Mouse (Mus musculus) embryonic stem cell, embryonic (primary cell): ENCODE data around the gene Ly6g5c.

Source experiments
- CTCF ChIA-PET, 4 experiments: fragments of 300-600 bp in 2 of 4; fragments of 350-600 bp in 2 of 4; sonication (Branson Sonifier 250); formaldehyde crosslinking; loops; one replicate each; lab custom pipeline; 2022; ENCODE audit warnings: inconsistent platforms in 2 of 4; lab: Charles Lee
- POLR2A ChIA-PET, 4 experiments: fragments of 300-600 bp in 2 of 4; fragments of 350-600 bp in 2 of 4; sonication (Branson Sonifier 250); formaldehyde crosslinking; loops; one replicate each; lab custom pipeline; 2022; ENCODE audit warnings: antibody characterized with exemption in 4 of 4, inconsistent platforms in 1 of 4; lab: Charles Lee

The Ly6g5c gene

DNA sequence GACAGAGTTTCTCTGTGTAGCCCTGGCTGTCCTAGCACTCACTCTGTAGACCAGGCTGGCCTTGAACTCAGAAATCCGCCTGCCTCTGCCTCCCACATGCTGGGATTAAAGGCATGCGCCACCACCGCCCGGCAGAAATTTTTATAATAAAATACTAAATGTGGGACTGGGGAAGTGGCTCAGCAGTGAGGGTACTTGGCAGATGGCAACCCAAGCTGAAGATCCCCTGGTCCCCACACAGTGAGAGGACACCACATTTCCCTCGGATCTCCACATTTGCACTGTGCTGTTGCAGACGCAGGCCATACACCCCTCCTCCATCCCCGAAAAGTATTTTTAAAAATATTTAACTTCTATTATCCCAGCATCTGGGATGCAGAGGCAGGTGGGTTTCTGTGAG lies 25.4 kb downstream of the Ly6g5c start:
- CTCF ChIA-PET, result interaction anchor here in 1 of 4 experiments (0.6 kb wide), 1 partner anchor 35 kb away, joined by 3 read pairs; no protein-coding TSS in a partner anchor
- POLR2A ChIA-PET, result interaction anchor here in 2 of 4 experiments (1.5 to 5.2 kb wide), 8 partner anchors 12 to 181 kb away, joined by 5 to 56 read pairs (median 25); partner anchors contain the start of genes Csnk2b (in 2 of the 2), Ddx39b (in 2 of the 2) and Gpank1 (in 2 of the 2)

DNA sequence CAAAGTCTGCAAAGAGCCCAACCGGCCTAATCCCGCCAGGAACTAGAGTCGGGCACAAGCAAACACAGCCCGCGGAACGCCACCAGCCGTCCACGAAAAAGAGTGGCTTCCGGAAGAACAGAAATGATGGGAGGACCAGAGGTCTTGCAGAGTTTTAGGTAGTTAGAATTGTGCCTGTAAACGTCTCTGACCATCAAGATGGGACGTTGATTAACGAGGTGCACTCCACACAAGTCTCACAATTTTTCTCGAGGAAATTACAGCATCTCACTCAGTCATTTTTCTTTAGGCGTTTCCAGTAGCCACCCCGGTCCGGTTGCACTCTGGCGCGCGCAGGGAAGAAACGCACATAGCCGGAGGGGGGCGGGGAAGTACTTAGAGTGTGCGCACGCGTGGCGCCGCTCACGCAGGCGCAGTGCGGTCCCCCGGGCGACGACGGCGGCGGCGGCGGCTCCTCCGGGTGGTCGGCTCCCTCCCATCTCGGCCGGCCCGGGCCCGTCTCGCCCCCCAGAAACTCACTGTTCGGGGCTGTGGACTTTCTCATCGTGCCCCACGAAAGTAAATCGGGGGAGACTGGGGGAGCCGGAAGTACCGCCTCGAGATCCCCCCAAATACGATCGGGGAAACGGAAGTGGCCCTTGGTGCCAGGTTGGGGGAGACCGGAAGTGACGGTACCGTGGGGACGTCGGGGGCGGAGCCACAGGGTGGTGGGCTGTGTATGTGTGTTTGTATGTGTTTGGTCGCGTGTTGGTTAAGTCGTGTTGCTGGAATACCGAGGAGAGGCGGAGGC lies 26.9 kb downstream of the Ly6g5c start, which contains the start of gene Bag6:
Gene Bag6, plus strand, starts transcription at position 378 of the 790 bp plus-strand sequence.
- CTCF ChIA-PET, result no interaction called here
- POLR2A ChIA-PET, result interaction anchor here in 2 of 4 experiments (0.6 to 1.5 kb wide), 7 partner anchors 9 to 752 kb away, joined by 3 to 6 read pairs (median 5); partner anchors contain the start of genes Csnk2b (in 2 of the 2), Gpank1 (in 2 of the 2), D17H6S53E (in 1 of the 2) and Ddx39b (in 1 of the 2)

DNA sequence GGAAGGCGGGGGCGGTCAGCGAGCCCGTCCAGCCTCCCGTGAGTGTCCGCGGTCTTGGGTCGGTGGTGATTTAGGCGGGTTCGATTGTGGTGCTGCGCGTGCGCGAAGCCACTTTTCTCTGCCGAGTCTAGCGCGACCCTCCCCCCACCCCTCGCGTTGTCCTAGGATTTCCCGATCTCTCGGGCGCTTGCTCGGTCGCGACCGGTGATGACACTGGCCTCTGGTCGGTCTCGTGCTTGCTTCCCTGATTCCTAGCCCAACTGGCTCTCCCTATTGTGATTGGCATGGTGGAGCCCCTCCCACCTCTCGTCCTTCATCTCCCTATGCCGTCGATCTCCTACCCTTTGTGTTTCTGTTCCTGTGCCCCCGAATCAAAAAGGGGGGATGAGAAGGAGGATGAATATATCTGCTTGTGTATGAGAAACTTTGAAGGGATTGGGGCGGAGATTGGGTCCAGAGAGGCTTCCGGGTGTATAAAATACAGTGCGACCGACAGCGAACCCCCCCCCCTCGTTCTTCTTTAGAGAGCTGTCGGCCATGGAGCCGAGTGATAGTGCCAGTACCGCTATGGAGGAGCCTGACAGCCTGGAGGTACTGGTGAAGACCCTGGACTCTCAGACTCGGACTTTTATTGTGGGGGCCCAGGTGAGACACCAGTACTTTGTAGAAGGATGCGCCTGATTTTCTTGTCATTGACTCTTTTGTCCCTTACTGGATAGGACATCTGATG lies 27.7 kb downstream of the Ly6g5c start:
- ChIA-PET POLR2A (interaction anchor here (0.6 to 21.3 kb wide), 16 partner anchors 9 to 183 kb away, joined by 3 to 561 read pairs (median 3); partner anchors contain the start of genes Prrc2a (in 2 of the 4), Csnk2b (in 1 of the 4), D17H6S53E (in 1 of the 4) and Ddx39b (in 1 of the 4)), CTCF (interaction anchor here in 1 of 4 experiments (0.6 kb wide), 2 partner anchors 107 to 174 kb away, joined by 3 to 4 read pairs; no protein-coding TSS in a partner anchor)

DNA sequence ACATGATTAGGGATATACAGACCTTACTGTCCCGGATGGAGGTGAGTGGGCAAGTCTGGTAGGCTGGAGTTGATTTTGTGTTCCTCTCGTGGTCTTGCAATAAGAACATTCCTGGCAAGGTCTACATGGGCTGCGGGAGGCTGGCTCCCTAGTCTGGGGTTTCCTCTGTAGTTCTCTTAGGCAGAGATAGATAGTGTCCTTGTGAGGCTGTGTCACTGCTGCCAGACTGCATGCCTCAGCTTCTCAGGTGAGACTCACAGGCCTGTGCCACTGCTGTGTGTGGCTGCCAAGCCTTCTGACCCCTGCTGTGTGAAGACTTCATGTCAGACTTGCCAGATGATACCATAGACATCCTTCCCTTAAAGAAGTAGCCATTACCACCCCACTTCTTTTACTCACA lies 31.2 kb downstream of the Ly6g5c start:
- ChIA-PET CTCF (interaction anchor here in 1 of 4 experiments (0.6 kb wide), 1 partner anchor 51 kb away, joined by 3 read pairs; no protein-coding TSS in a partner anchor), POLR2A (interaction anchor here (1.0 to 21.3 kb wide), 17 partner anchors 9 to 135 kb away, joined by 3 to 561 read pairs (median 7); partner anchors contain the start of genes Csnk2b (in 2 of the 4), D17H6S53E (in 2 of the 4), Gpank1 (in 2 of the 4) and Prrc2a (in 2 of the 4))

DNA sequence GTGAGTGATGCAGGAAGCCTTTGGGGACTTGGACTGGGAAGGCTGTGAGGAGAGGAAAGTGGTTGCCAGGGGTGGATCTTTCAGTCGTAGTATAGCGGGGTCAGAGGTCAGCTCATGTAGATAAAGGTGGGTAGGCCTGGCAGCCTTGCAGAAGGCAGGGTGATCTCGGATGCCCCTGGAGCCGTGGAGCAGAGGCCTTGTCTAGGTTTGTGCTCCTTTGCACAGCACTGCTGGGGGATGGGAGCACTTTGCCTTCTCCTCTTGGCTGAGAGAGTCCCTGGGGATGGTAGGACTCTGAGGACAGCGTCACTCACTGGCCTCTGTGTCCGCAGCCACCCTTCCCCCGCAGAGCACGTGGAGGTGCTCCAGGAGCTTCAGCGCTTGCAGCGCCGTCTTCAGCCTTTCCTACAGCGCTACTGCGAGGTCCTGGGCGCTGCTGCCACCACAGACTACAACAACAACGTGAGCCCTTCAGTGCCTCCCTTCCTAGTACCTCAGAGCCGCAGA lies 32.5 kb downstream of the Ly6g5c start:
- ChIA-PET CTCF (interaction anchor here in 1 of 4 experiments (0.6 to 0.8 kb wide), 2 partner anchors 9 to 28 kb away, joined by 5 read pairs; partner anchors contain the start of gene Apom), POLR2A (interaction anchor here in 3 of 4 experiments (0.6 to 21.3 kb wide), 11 partner anchors 9 to 103 kb away, joined by 3 to 561 read pairs (median 4); partner anchors contain the start of genes D17H6S53E (in 2 of the 3), Prrc2a (in 2 of the 3), Apom (in 1 of the 3) and Csnk2b (in 1 of the 3))

DNA sequence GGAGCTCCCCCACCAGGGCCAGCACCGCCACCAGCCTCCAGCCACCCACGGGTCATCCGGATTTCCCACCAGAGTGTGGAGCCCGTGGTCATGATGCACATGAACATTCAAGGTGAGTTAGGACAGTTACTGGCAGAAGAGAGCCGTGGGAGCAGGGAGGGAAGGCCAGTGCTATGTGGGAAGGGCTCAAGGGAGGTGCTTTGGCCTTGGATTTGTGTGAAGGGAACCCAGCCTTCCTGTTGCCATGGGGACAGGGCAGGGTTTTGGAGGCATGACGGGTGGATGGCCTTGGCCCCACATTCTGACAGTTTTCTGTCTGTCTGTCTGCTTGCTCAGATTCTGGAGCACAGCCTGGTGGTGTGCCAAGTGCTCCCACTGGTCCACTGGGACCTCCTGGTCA lies 33.9 kb downstream of the Ly6g5c start:
- ChIA-PET POLR2A (interaction anchor here in 2 of 4 experiments (0.6 to 21.3 kb wide), 16 partner anchors 10 to 189 kb away, joined by 3 to 561 read pairs (median 6); partner anchors contain the start of genes Apom (in 2 of the 2), Csnk2b (in 2 of the 2), D17H6S53E (in 2 of the 2) and Ddx39b (in 2 of the 2)), CTCF (interaction anchor here in 1 of 4 experiments (1.3 kb wide), 1 partner anchor 27 kb away, joined by 5 read pairs; no protein-coding TSS in a partner anchor)

DNA sequence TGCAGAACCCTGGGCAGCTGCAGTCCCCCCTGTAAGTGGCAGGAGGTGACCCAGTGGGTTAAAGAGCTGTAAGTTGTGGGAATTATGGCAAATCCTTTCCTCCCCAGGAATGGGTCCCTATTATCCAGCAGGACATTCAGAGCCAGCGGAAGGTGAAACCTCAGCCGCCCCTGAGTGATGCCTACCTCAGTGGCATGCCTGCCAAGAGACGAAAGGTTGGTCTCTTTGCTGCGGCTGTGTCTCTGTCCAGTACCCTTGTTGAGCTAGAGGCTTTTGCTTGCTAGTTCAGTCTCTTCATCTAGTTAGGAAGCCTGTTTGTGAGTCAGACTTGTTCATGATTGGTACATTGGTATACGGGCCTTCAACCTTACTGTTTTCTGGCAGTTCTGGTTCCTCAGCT lies 38.1 kb downstream of the Ly6g5c start:
- POLR2A ChIA-PET, result interaction anchor here (0.5 to 24.1 kb wide), 35 partner anchors 0 to 196 kb away, joined by 3 to 561 read pairs (median 6); partner anchors contain the start of genes Apom (in 3 of the 4), Prrc2a (in 3 of the 4), D17H6S53E (in 2 of the 4) and Csnk2b (in 1 of the 4)
- CTCF ChIA-PET, result interaction anchor here in 1 of 4 experiments (0.6 to 0.8 kb wide), 2 partner anchors 23 to 156 kb away, joined by 3 read pairs; no protein-coding TSS in a partner anchor

DNA sequence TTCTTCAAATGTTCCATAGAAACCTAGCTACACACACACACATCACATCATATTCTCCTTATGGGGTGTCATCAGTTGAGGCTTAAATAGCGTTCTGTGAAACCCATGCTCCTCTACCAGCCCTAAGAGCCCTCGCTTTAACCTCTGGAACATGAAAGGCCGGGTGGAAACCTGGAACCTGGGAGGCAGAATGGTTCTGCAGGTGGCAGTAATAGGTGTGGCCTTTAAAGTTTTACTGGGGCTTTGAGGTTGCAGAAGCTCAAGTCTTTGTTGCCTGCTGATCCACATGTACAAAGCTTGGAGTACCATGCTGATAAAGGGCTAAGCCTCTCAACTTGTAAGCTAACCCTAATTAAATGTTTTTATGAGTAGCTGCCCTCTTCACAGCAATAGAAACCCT lies 39.3 kb downstream of the Ly6g5c start:
- CTCF ChIA-PET, result interaction anchor here in 1 of 4 experiments (0.6 to 0.9 kb wide), 2 partner anchors 21 to 111 kb away, joined by 4 read pairs; no protein-coding TSS in a partner anchor
- POLR2A ChIA-PET, result interaction anchor here (0.6 to 24.1 kb wide), 41 partner anchors 1 to 197 kb away, joined by 3 to 561 read pairs (median 7); partner anchors contain the start of genes D17H6S53E (in 4 of the 4), Ddx39b (in 3 of the 4), Prrc2a (in 3 of the 4) and Apom (in 2 of the 4)

DNA sequence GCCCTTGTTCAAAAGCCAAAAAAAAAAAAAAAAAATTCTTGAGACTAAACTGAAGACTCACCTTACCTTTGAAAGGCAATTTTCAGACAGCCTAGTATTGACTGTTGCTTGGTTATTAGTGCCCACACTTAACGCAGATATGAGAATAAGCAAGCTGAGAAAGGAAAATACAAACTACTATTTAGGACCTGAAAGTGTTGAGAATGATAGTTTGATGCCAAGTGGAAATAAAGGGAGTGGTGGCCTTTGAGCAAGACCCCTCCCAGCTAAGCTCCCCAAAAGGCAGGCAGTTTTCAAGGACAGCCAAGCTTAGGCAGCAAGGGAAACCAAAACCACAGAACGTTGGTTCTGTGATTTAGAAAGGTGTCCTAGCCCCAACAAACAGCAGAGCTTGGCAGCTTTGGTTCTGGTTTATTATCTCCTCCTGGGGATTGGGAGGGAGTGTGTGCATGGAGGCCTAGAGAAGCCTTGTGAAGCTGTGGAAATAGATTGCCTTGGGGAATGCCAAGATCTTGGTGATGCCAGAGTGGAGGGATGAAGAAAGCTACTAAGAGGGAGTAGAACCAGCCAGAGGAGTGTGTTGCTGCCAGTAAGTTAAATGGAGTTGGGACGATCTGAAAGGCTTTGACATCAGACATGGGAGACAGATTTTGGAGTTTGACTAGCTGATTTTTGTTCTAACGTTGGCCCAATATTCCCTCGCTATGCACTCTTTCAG lies 40.0 kb downstream of the Ly6g5c start:
- ChIA-PET CTCF (interaction anchor here in 1 of 4 experiments (0.6 to 1.2 kb wide), 3 partner anchors 19 to 111 kb away, joined by 3 to 4 read pairs (median 4); no protein-coding TSS in a partner anchor), POLR2A (interaction anchor here (0.6 to 24.1 kb wide), 43 partner anchors 2 to 555 kb away, joined by 3 to 561 read pairs (median 5); partner anchors contain the start of genes D17H6S53E (in 3 of the 4), Ddx39b (in 3 of the 4), Apom (in 2 of the 4) and Csnk2b (in 2 of the 4))

DNA sequence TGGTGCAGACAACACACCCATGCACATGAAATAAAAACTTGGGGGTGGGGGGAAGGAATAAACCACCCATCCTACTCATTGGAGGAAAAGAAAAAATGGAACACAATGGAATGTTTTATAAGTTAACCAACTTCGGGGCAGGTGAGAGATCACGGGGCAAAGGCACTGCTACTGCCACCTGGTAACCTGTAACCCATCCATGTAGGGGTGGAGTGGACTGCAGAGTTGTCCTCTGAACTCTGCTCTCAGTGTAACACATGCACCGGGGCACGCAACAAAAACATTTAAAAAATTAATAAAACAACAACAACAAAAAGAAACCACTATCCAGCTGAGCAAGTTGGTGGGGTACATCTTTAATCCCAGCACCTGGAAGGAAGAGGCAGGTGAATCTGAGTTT lies 44.0 kb downstream of the Ly6g5c start:
- ChIA-PET POLR2A (interaction anchor here (0.8 to 24.9 kb wide), 11 partner anchors 5 to 104 kb away, joined by 3 to 561 read pairs (median 5); partner anchors contain the start of genes Ddx39b (in 2 of the 4) and Prrc2a (in 1 of the 4)), CTCF (interaction anchor here in 2 of 4 experiments (1.0 kb wide), 2 partner anchors 16 to 17 kb away, joined by 3 read pairs; no protein-coding TSS in a partner anchor)

DNA sequence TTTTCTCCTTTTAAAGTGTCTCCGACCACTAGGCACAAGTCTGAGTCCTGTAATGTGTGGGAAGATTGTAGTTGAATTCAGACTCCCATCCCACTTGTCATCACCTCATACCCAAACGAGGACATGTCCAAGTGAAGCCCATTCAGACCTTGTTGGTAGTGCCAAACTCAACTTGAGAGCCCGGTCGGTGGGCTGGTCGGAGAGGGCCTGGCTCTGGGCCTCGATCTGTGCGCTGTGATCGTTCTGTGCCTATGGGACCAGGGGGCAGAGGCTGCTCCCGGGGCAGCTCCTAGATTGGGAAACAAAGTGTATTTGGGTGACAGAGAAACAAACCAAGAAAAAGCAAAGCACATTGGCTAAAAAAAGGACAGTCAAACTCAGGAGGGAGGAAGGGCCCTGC lies 45.0 kb downstream of the Ly6g5c start:
- ChIA-PET POLR2A (interaction anchor here (0.7 to 24.9 kb wide), 12 partner anchors 4 to 191 kb away, joined by 3 to 561 read pairs (median 5); partner anchors contain the start of genes Ddx39b (in 2 of the 4) and Prrc2a (in 1 of the 4)), CTCF (interaction anchor here in 2 of 4 experiments (0.7 to 1.0 kb wide), 2 partner anchors 15 to 93 kb away, joined by 3 read pairs; no protein-coding TSS in a partner anchor)

DNA sequence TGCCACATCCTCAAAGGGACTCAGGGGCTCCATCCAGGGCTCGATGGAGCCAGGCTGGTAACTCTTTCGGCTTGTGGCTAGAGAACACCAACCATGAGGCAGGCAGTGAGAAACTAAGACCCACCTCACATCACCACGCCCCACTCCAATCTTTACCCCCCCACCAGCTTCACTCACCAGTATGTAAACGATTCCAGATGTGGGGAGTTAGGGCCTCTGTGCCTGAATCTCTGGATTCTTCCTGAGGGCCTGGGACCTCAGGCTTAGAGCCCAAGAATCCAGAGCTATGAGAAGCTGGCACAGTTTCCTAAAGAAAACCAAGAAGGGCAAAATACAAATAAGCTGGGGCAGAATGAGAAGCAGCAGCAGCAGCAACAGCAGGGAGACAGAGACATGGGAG lies 45.9 kb downstream of the Ly6g5c start:
- CTCF ChIA-PET, result interaction anchor here in 1 of 4 experiments (2.4 kb wide), 1 partner anchor 15 kb away, joined by 15 read pairs; no protein-coding TSS in a partner anchor
- POLR2A ChIA-PET, result interaction anchor here (0.6 to 24.9 kb wide), 18 partner anchors 3 to 736 kb away, joined by 3 to 561 read pairs (median 8); partner anchors contain the start of genes Ddx39b (in 3 of the 4) and Prrc2a (in 3 of the 4)

DNA sequence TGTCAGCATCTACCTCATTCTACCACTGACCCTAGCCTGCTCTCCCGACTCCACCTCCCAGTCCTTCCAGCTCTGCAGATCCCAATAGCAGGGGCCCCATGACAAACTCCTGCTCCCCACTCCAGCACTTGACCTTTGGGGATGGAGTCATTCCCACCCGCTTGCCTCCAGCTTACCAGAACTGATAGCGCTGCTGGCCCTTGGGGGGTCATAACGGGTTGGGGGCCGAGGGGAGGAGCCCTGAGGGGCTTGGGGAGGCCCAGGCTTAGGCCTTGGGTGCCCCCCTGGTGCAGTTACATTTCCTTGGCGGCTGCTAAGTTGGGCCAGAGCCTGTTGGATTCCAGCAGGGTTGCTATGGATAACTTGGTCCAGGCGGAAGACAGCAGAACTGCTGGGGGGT lies 46.5 kb downstream of the Ly6g5c start:
- ChIA-PET CTCF (interaction anchor here in 2 of 4 experiments (1.7 to 2.5 kb wide), 2 partner anchors 12 to 14 kb away, joined by 6 to 15 read pairs (median 9); no protein-coding TSS in a partner anchor), POLR2A (interaction anchor here (0.6 to 24.9 kb wide), 25 partner anchors 3 to 735 kb away, joined by 3 to 561 read pairs (median 7); partner anchors contain the start of genes Ddx39b (in 4 of the 4), Prrc2a (in 3 of the 4), D17H6S53E (in 2 of the 4) and Apom (in 1 of the 4))

DNA sequence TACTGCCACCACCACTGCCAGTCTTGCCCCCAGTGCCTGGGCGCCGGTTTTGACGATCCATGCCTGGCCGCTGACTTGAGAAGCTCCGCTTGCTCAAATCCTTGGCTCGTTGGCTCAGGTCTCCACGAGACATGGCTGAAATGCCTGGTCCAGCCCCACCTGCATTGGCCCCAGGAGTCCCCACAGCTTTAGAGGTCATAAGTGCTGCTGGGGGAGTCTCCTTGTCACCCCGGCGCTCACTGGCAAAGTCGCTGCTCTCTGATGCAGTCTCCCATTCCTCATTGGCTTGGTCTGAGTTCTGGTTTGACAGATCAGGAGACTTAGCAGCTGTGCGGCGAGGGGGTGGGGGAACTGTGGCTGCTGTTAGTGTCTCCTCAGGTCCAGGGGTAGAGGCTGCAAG lies 47.4 kb downstream of the Ly6g5c start:
- ChIA-PET POLR2A (interaction anchor here (0.6 to 24.9 kb wide), 27 partner anchors 2 to 1909 kb away, joined by 3 to 561 read pairs (median 6); partner anchors contain the start of genes D17H6S53E (in 3 of the 4), Ddx39b (in 3 of the 4), Prrc2a (in 3 of the 4) and Apom (in 1 of the 4)), CTCF (interaction anchor here in 2 of 4 experiments (1.0 to 2.5 kb wide), 3 partner anchors 11 to 13 kb away, joined by 6 to 15 read pairs (median 8); no protein-coding TSS in a partner anchor)
